Mouse (Mus musculus) erythroblast, embryonic 14.5 days (primary cell): ENCODE measurements at regions not wholly inside any gene's neighbourhood (a gene's known extent, or its start where the extent isn't known, plus 50 kb on each side); places are given as distances from the start of the nearest gene placed in this dataset.

ENCODE experiments used
- H3K27me3 ChIP-seq: 2 replicates; pipeline ENCODE4 v1.6.1; 2012; ENCODE audit warnings: inconsistent platforms; ENCODE audit not compliant: control insufficient read depth
- H3K36me3 ChIP-seq: 2 replicates; pipeline ENCODE4 v1.6.1; 2012; ENCODE audit warnings: mild to moderate bottlenecking, inconsistent platforms; ENCODE audit not compliant: control insufficient read depth
- H3K4me1 ChIP-seq: 2 replicates; pipeline ENCODE4 v1.6.1; 2012; ENCODE audit warnings: inconsistent platforms; ENCODE audit not compliant: control insufficient read depth
- H3K4me3 ChIP-seq: replicated peaks from 2 replicates; pipeline ENCODE3; 2012; ENCODE audit warnings: moderate library complexity, mild to moderate bottlenecking, inconsistent platforms
- H3K9me3 ChIP-seq: 2 replicates; pipeline ENCODE4 v1.6.1; 2012; ENCODE audit warnings: low read length, inconsistent platforms, mixed read lengths; ENCODE audit not compliant: control insufficient read depth
- GATA1 ChIP-seq: IDR thresholded peaks from 2 replicates; pipeline ENCODE4 v1.6.1; 2012; ENCODE audit warnings: low read length, inconsistent platforms, mixed read lengths
- TAL1 ChIP-seq: IDR thresholded peaks from 3 replicates; pipeline ENCODE4 v1.6.1; 2012; ENCODE audit warnings: low read length, inconsistent platforms, mixed read lengths

DNA sequence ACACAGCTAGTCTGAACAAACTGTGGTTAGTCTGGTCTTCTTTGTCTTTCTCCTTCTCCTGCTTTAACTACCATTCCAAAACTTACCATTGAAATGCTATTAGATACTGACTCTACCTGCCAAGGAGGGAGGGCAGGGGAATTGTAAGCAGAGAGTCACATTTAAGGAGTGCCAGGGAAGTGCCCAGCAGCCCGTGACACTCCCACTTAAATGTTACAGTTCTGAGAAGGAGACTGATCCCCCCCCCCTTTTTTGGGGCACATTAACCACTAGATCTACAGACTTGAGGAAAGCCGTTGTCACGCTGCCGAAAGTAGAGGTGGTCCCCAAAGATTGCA lies 166.9 kb upstream of the Rgma start:
- TF ChIP-seq TAL1 = no peak
- peaks cover 2% of the 10 kb centered on the region; the same call in 1 of the 2 replicates for H3K9me3 ChIP-seq
- H3K27me3 ChIP-seq = no peaks in the 10 kb centered on the region
- H3K36me3 ChIP-seq = no peaks in the 10 kb centered on the region
- no peak overlapping the region for H3K4me3 ChIP-seq
- H3K4me1 ChIP-seq = no peaks in the 10 kb centered on the region

DNA sequence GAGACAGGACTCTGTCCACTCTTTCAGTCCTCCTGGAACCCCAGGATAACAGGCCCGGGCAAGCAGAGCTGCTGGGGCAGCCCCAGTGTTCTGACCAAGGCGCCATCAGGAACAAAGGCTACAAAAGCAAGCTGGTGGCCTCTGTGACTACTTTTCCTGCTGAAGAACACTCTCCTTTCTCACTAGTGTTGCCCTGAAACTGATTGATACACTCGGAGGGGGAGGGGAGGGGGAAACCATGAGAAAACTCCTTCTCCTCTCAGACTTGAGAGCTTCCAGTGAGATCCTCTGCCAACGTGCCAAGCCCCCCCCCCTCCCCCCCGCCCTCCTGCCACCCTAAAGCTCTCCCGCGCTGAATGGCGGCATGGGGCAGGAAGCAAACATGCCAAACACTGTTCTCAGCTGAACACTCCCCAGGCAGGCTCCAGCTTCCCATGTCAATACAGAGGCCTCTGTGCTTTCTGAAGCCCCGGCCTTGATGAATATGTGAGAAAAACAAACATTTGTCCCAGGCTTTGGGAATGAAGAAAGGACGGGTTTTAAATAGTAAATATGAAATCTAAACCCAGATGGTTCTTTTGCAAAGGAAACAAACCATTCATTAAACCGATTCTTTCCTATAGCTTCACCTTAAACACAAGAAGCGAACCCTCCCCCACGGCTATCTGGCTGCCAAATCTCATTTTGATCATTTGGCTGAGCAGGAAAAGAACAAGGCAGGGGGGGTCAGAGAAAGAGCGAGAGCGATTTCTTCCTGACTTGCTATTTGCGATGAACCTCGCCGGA lies 166.3 kb upstream of the Rgma start:
- Histone ChIP-seq H3K9me3 (peaks cover 2% of the 10 kb centered on the region; the same call in 1 of the 2 replicates), H3K4me3 (no peak overlapping the region), H3K36me3 (no peaks in the 10 kb centered on the region), H3K4me1 (no peaks in the 10 kb centered on the region), H3K27me3 (no peaks in the 10 kb centered on the region)
- TF ChIP-seq TAL1 (no peak), GATA1 (no peak)

DNA sequence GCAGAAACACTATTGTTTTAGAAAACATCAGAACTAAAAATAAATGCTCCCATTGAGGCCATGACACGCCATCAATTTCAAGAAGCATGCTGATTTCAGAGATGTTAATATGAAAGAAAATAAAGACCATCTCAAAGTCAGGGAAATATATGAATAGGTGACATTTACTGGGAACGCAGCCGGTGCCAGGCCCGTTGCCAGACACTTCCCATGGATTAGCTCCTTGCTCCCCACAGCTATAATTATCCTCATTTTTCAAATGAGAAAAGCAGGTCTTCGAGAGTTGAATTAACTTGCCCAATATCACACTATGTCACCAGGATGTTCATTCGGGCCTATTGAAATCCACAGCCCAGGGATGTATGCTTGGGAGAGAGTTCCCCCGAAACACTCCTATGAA lies 165.2 kb upstream of the Rgma start:
- H3K4me1 ChIP-seq = no peaks in the 10 kb centered on the region
- peaks cover 2% of the 10 kb centered on the region; the same call in 1 of the 2 replicates for H3K9me3 ChIP-seq
- no peaks in the 10 kb centered on the region for H3K36me3 ChIP-seq
- no peaks in the 10 kb centered on the region for H3K27me3 ChIP-seq
- H3K4me3 ChIP-seq = no peak overlapping the region
- TF ChIP-seq TAL1 = no peak
- no peak for TF ChIP-seq GATA1

DNA sequence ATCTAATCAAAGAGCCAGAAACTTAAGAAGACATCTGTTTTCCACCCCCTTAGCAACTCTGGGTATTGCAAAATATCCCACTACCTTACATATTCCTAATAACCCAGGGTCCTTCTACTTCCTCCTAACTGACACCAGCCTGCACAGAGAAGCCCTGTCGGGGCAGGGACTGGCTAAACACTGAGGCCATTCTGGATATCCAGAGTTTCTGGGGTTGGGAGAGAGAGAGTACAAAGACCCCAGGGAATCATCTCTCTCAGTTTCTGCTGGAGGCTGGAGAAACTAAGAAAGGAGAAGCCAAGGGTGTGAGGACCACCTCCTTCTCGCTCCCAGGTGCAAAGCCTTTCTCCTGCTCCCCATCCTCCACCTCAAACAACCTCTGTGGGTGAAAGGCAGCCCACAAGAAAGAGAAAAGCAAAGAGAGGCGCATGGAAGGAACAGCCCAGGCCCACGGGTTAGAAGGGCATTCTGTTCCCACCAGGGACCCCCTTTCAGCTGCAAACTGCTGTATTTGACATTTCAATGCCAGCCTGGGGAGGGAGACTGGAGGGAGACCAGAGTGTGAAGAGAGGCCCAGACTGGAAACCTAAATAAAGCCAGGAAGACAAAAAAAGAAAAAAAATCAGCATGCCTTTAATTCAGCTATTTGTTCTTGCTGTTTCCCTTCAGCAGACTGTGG lies 152.9 kb upstream of the Rgma start:
- no peaks in the 10 kb centered on the region for H3K27me3 ChIP-seq
- no peak overlapping the region for H3K4me3 ChIP-seq
- no peaks in the 10 kb centered on the region for H3K36me3 ChIP-seq
- H3K9me3 ChIP-seq = no peaks in the 10 kb centered on the region
- no peaks in the 10 kb centered on the region for H3K4me1 ChIP-seq
- no peak for TF ChIP-seq TAL1
- no peak for TF ChIP-seq GATA1

DNA sequence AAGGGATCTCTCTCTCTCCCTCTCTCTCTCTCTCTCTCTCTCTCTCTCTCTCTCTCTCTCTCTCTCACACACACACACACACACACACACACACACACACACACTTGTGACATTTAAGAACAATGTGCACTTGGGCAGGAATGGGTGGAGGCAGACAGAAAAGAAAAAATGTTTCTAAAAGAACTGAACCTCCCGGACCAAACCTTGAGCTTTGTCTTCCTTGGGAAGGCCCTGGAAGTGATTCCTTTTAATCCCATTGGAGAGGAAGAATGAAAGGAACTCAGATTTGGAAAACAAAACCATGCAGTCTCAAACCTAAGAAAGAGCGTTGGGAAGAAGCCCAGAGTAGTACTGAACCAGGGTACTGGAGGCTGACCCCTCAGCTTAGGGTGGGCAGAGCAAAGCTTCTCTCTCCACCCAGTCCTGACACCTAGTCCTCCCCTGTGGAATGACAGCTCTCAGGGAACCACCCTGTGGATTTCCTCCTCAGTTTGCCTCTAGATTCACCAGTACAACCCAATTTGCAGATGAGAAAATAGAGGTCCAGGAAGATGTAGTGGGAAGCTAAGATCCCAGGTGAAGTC lies 152.3 kb upstream of the Rgma start:
- H3K4me3 ChIP-seq = no peak overlapping the region
- H3K36me3 ChIP-seq = no peaks in the 10 kb centered on the region
- TF ChIP-seq TAL1 = no peak
- no peak for TF ChIP-seq GATA1
- H3K4me1 ChIP-seq = no peaks in the 10 kb centered on the region
- H3K27me3 ChIP-seq = no peaks in the 10 kb centered on the region
- H3K9me3 ChIP-seq = no peaks in the 10 kb centered on the region

DNA sequence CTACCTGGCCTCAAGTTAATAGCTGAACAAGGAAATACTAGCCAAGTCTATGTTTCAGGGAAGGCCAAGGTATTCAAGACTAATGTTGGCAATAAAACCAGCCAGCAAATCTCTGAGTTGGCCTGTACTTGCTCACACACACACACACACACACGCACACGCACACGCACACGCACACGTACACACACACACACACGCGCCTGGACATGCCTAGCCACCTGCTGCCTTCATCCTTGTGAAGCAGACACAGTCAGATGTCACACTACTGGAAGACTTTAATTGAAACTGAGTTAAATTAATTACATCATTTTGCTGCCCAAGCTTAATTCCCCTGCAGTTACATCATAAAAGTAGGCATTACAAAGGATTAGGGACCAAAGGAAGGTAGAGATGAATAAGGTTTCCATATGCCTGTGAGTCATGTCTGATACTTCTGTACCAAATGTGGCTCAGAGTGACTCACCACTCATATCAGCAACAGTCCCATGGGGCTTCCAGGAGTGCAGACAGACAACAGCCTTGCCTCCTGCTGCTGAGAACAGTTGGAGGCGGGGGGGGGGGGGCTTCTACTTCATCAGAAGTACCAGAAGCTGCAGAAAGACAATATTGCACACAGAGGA lies 141.7 kb upstream of the Rgma start:
- no peaks in the 10 kb centered on the region for H3K9me3 ChIP-seq
- no peaks in the 10 kb centered on the region for H3K36me3 ChIP-seq
- H3K27me3 ChIP-seq = no peaks in the 10 kb centered on the region
- TF ChIP-seq GATA1 (no peak), TAL1 (no peak)
- H3K4me1 ChIP-seq = no peaks in the 10 kb centered on the region
- no peak overlapping the region for H3K4me3 ChIP-seq

DNA sequence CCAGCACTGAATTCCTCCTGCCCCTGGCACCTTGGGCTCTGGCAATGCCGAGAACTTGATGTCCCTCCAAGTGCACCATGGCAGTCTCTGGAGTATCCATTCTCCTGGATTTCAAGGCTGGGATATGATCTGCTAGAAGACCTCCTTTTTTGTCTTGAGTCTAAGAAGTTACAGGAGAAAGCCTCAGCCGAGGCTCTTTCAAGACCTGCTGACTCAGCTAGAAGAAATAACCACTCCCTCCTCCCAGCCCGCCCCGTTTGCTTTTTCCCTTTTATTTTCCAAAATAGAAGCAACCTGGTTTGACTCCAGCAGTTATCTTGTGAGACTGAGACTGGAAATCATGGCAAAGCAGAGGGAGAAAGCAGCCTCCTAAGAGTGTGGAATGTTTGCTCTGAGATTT lies 136.8 kb upstream of the Rgma start:
- Histone ChIP-seq H3K9me3 (peaks cover 8% of the 10 kb centered on the region; the same call in 1 of the 2 replicates), H3K27me3 (no peaks in the 10 kb centered on the region), H3K36me3 (no peaks in the 10 kb centered on the region), H3K4me3 (no peak overlapping the region), H3K4me1 (no peaks in the 10 kb centered on the region)
- no peak for TF ChIP-seq TAL1
- no peak for TF ChIP-seq GATA1

DNA sequence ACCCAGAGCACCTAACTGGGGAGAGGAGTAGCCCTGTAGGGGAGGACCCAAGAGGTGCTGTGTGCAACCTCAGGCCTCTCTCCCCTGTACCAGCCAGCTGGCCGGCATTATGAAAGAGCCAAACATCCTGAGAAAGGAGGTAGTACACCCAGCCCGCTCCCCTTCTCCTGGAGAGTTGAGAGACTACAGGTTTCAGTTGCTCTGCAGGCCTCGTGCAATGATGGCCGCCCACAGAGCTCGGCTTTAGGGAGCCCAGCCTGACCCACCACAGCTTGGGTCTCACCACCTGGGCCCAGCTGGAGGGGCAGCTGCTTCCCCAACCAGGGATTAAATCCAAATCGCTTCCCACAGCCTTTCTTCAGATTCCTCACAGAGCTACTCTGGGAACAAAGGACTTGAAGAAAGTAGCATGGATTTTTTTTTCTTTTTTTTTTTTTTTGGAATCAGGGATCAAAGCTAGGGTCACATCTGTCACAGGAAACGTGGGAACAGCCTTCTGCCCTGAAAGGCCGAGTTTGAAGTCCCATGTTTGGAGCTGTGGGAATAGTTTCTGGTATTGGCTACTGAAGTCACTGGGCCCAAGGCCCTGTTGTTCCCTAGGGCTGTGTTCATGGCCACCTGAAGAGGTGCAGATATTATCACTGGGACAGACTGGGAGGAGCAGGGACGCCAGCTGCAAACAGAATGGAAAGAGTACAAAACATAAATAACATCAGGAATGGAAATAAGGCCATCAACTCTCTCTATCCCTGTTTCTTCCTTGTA lies 131.5 kb upstream of the Rgma start:
- Histone ChIP-seq H3K27me3 (no peaks in the 10 kb centered on the region), H3K4me3 (no peak overlapping the region), H3K9me3 (peaks cover 11% of the 10 kb centered on the region; the same call in 1 of the 2 replicates), H3K4me1 (no peaks in the 10 kb centered on the region), H3K36me3 (no peaks in the 10 kb centered on the region)
- no peak for TF ChIP-seq GATA1
- TF ChIP-seq TAL1 = no peak
